Mouse (Mus musculus) hindbrain, embryonic 13.5 days (tissue): Measurements from ENCODE around the gene Hist1h3c. TPM values are rescaled to one million over a fixed set of nuclear protein-coding genes. Genes with fewer than 3 reads are reported as not detected.
"Not testable (repeated sequence)": the region's sequence is repeated elsewhere in the genome, so short reads cannot be mapped to it uniquely, and the experiment has no call there.

Experiments
- ATAC-seq: fragments of 200-750 bp; cut with Nextera tagmentation; 2 replicates; pipeline ENCODE4 v1.8.0; 2017; ENCODE audit warnings: moderate TSS enrichment; ENCODE audit not compliant: low FRiP score
- H3K27ac ChIP-seq: fragments of 300-500 bp; sonication (generic); 2 replicates; pipeline ENCODE4 v1.5.1; 2015; ENCODE audit warnings: inconsistent platforms, mild to moderate bottlenecking, moderate library complexity
- H3K27me3 ChIP-seq: fragments of 300-500 bp; sonication (generic); 2 replicates; pipeline ENCODE4 v1.6.1; 2015; ENCODE audit warnings: mild to moderate bottlenecking, inconsistent platforms
- H3K36me3 ChIP-seq: fragments of 300-500 bp; sonication (generic); 2 replicates; pipeline ENCODE4 v1.6.1; 2015; ENCODE audit warnings: mild to moderate bottlenecking, inconsistent platforms
- H3K4me1 ChIP-seq: fragments of 300-500 bp; sonication (generic); replicated peaks from 2 replicates; pipeline ENCODE4 v1.6.1; 2015; ENCODE audit warnings: inconsistent platforms
- H3K4me2 ChIP-seq: fragments of 300-500 bp; sonication (generic); 2 replicates; pipeline ENCODE4 v1.6.1; 2015; ENCODE audit warnings: inconsistent platforms, mild to moderate bottlenecking, moderate library complexity
- H3K4me3 ChIP-seq: fragments of 300-500 bp; sonication (generic); 2 replicates; pipeline ENCODE4 v1.5.1; 2015; ENCODE audit warnings: mild to moderate bottlenecking, inconsistent platforms
- H3K9ac ChIP-seq: fragments of 300-500 bp; sonication (generic); 2 replicates; pipeline ENCODE4 v1.6.1; 2015; ENCODE audit warnings: mild to moderate bottlenecking, inconsistent platforms
- H3K9me3 ChIP-seq: fragments of 300-500 bp; sonication (generic); 2 replicates; pipeline ENCODE4 v1.6.1; 2016; ENCODE audit warnings: inconsistent platforms
- WGBS: fragments of 180-500 bp; shearing (Covaris S2); methylation state at CpG from one replicate; pipeline ENCODE4 v1.1.7; 2015; 5-methylcytosine and 5-hydroxymethylcytosine counted together
- polyA plus RNA-seq: library from polyadenylated mRNA; unstranded; fragments of >200 nt; fragmentation: Nextera tagmentation; extraction: Ambion mirVana; gene quantifications from 2 replicates; pipeline ENCODE4 v1.2.1, GENCODE M21; 2015

Gene Hist1h3c
- polyA plus RNA-seq, 1 experiment from 2014 or later, result 1.3 TPM

GRCm38 (mm10) chr13:23763242-23763585 lies 17.8 kb upstream of the Hist1h3c start:
- Histone ChIP-seq H3K4me1 (peaks cover 28% of the 10 kb centered on the region), H3K4me3 (peak overlapping the region; percentile 53), H3K9me3 (no peaks in the 10 kb centered on the region), H3K9ac (no peak overlapping the region; the same call in 1 of the 2 replicates), H3K36me3 (no peaks in the 10 kb centered on the region), H3K27ac (peak overlapping the region; percentile 89), H3K4me2 (peak overlapping the region; percentile 94), H3K27me3 (no peaks in the 10 kb centered on the region)
- WGBS, result 0% methylated on average over 10 of the region's 10 CpGs
- ATAC-seq, result no peak

- Histone ChIP-seq H3K9ac (peak within 1 kb of the TSS; percentile 62), H3K4me2 (peak within 1 kb of the TSS; percentile 94), H3K4me1 (peaks cover 33% of the 10 kb centered on the region), H3K4me3 (peak within 1 kb of the TSS; percentile 53), H3K27ac (peak within 1 kb of the TSS; percentile 89)
- H3K27me3 ChIP-seq, H3K9me3 ChIP-seq, H3K36me3 ChIP-seq: not testable (repeated sequence)
- WGBS, result under 1% methylated on average over 27 of the region's 52 CpGs
- peak; percentile 76 for ATAC-seq
Measured at GRCm38 (mm10) chr13:23761871-23762821, 16.7 kb upstream of the Hist1h3c start, which contains the start of gene Hist1h3a. Gene Hist1h3a, minus strand, starts transcription at chr13:23762386.

GRCm38 (mm10) chr13:23760972-23761864 lies 15.8 kb upstream of the Hist1h3c start, which contains the start of gene Hist1h4a:
Gene Hist1h4a, minus strand, starts transcription at chr13:23761230.
- no peaks in the 10 kb centered on the region for H3K36me3 ChIP-seq
- H3K9me3 ChIP-seq, result no peaks in the 10 kb centered on the region
- H3K4me2 ChIP-seq, result peak within 1 kb of the TSS; percentile 94
- peak within 1 kb of the TSS; percentile 53 for H3K4me3 ChIP-seq
- WGBS, result 0% methylated on average over 69 of the region's 72 CpGs
- H3K27ac ChIP-seq, result peak within 1 kb of the TSS; percentile 89
- peaks cover 33% of the 10 kb centered on the region for H3K4me1 ChIP-seq
- no peaks in the 10 kb centered on the region for H3K27me3 ChIP-seq
- peak within 1 kb of the TSS; percentile 71 for H3K9ac ChIP-seq
- ATAC-seq, result peak; percentile 84

GRCm38 (mm10) chr13:23760240-23760971 lies 15.0 kb upstream of the Hist1h3c start:
- Histone ChIP-seq H3K36me3 (no peaks in the 10 kb centered on the region), H3K27me3 (no peaks in the 10 kb centered on the region), H3K4me1 (peaks cover 33% of the 10 kb centered on the region), H3K4me3 (peak overlapping the region; percentile 53), H3K9ac (peak overlapping the region; percentile 71), H3K9me3 (no peaks in the 10 kb centered on the region), H3K4me2 (peak overlapping the region; percentile 94), H3K27ac (peak overlapping the region; percentile 89)
- peak; percentile 33; the same call in 1 of the 2 replicates for ATAC-seq
- WGBS, result 2% methylated on average over 22 of the region's 27 CpGs

- Histone ChIP-seq H3K9me3 (no peaks in the 10 kb centered on the region), H3K27me3 (no peaks in the 10 kb centered on the region), H3K36me3 (no peaks in the 10 kb centered on the region), H3K4me3 (peak overlapping the region; percentile 53; the same call in 1 of the 2 replicates), H3K9ac (no peak overlapping the region), H3K4me1 (peaks cover 33% of the 10 kb centered on the region), H3K27ac (no peak overlapping the region; the same call in 1 of the 2 replicates), H3K4me2 (peak overlapping the region; percentile 94)
- ATAC-seq, result no peak
- WGBS, result 67% methylated on average over 1 of the region's 1 CpGs
Measured at GRCm38 (mm10) chr13:23759916-23760239, 14.5 kb upstream of the Hist1h3c start.

GRCm38 (mm10) chr13:23759251-23759771 lies 13.9 kb upstream of the Hist1h3c start:
- Histone ChIP-seq H3K9ac (no peak overlapping the region), H3K36me3 (no peaks in the 10 kb centered on the region), H3K4me1 (peaks cover 31% of the 10 kb centered on the region), H3K4me2 (no peak overlapping the region), H3K27ac (no peak overlapping the region), H3K4me3 (no peak overlapping the region), H3K9me3 (no peaks in the 10 kb centered on the region), H3K27me3 (no peaks in the 10 kb centered on the region)
- ATAC-seq, result no peak
- 60% methylated on average over 3 of the region's 3 CpGs for WGBS

GRCm38 (mm10) chr13:23757921-23758320 lies 12.5 kb upstream of the Hist1h3c start:
- H3K4me2 ChIP-seq, result no peak overlapping the region
- no peak for ATAC-seq
- H3K9me3 ChIP-seq, result no peaks in the 10 kb centered on the region
- H3K27me3 ChIP-seq, result no peaks in the 10 kb centered on the region
- no peaks in the 10 kb centered on the region for H3K36me3 ChIP-seq
- H3K27ac ChIP-seq, result no peak overlapping the region
- H3K4me3 ChIP-seq, result no peak overlapping the region
- WGBS, result 46% methylated on average over 3 of the region's 3 CpGs
- no peak overlapping the region for H3K9ac ChIP-seq
- H3K4me1 ChIP-seq, result peaks cover 20% of the 10 kb centered on the region

- H3K4me1 ChIP-seq, result peaks cover 23% of the 10 kb centered on the region
- peak overlapping the region; percentile 39 for H3K4me3 ChIP-seq
- peak overlapping the region; percentile 87 for H3K27ac ChIP-seq
- ATAC-seq, result peak; percentile 25
- no peaks in the 10 kb centered on the region for H3K9me3 ChIP-seq
- H3K4me2 ChIP-seq, result peak overlapping the region; percentile 66
- H3K36me3 ChIP-seq, result no peaks in the 10 kb centered on the region
- H3K9ac ChIP-seq, result peak overlapping the region; percentile 69
- under 1% methylated on average over 21 of the region's 23 CpGs for WGBS
- no peaks in the 10 kb centered on the region for H3K27me3 ChIP-seq
Measured at GRCm38 (mm10) chr13:23757211-23757773, 11.9 kb upstream of the Hist1h3c start.

GRCm38 (mm10) chr13:23756790-23757189 lies 11.4 kb upstream of the Hist1h3c start, which contains the start of gene Hist1h4b:
Gene Hist1h4b, plus strand, starts transcription at chr13:23757013.
- peak; percentile 74 for ATAC-seq
- no peaks in the 10 kb centered on the region for H3K9me3 ChIP-seq
- WGBS, result 0% methylated on average over 19 of the region's 22 CpGs
- peak within 1 kb of the TSS; percentile 66 for H3K4me2 ChIP-seq
- peak within 1 kb of the TSS; percentile 39 for H3K4me3 ChIP-seq
- H3K9ac ChIP-seq, result peak within 1 kb of the TSS; percentile 69
- H3K27me3 ChIP-seq, result no peaks in the 10 kb centered on the region
- H3K36me3 ChIP-seq, result no peaks in the 10 kb centered on the region
- H3K4me1 ChIP-seq, result peaks cover 22% of the 10 kb centered on the region
- peak within 1 kb of the TSS; percentile 87 for H3K27ac ChIP-seq

- no peaks in the 10 kb centered on the region for H3K27me3 ChIP-seq
- no peak overlapping the region for H3K9ac ChIP-seq
- H3K9me3 ChIP-seq, result no peaks in the 10 kb centered on the region
- H3K4me1 ChIP-seq, result peaks cover 11% of the 10 kb centered on the region
- no peak overlapping the region for H3K4me2 ChIP-seq
- H3K4me3 ChIP-seq, result no peak overlapping the region
- no peak overlapping the region for H3K27ac ChIP-seq
- no peaks in the 10 kb centered on the region for H3K36me3 ChIP-seq
- no peak for ATAC-seq
Measured at GRCm38 (mm10) chr13:23755000-23755399, 9.6 kb upstream of the Hist1h3c start.
